Mouse (Mus musculus): ENCODE results near the gene Chil4.
"Not testable (repeated sequence)": the region's sequence is repeated elsewhere in the genome, so short reads cannot be mapped to it uniquely, and the experiment has no call there.

DNA sequence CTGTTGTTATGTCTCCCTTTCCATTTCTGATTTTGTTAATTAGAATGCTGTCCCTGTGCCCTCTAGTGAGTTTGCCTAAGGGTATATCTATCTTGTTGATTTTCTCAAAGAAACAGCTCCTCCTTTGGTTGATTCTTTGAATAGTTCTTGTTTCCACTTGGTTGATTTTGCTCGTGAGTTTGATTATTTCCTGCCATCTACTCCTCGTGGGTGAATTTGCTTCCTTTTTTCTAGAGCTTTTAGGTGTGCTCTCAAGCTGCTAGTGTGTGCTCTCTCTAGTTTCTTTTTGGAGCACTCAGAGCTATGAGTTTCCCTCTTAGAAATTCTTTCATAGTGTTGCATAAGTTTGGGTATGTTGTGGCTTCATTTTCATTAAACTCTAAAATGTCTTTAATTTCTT, 44.3 kb downstream of the Chil4 start:
- not testable (repeated sequence) for TF ChIP-seq CHD2 (IDR thresholded peaks at IDR 0.05; ENCODE audit: low read depth, low read length); HCFC1 (IDR thresholded peaks at IDR 0.05; ENCODE audit: borderline replicate concordance, insufficient read depth, low read length); ZC3H11A (IDR thresholded peaks at IDR 0.05; ENCODE audit: borderline replicate concordance, low read depth, low read length)
